Mouse (Mus musculus) C2C12 (cell line): ENCODE results near the gene Lrrc61. TPM values are rescaled to one million over a fixed set of nuclear protein-coding genes. Genes with fewer than 3 reads are reported as not detected.

Experiments used
- H3K27me3 ChIP-seq: one replicate; pipeline ENCODE4 v1.6.1; 2011; ENCODE audit not compliant: control insufficient read depth, insufficient read depth, insufficient read length
- H3K36me3 ChIP-seq: one replicate; pipeline ENCODE4 v1.6.1; 2011; ENCODE audit not compliant: control insufficient read depth, insufficient read depth
- H3K4me3 ChIP-seq: one replicate; pipeline ENCODE4 v1.5.1; 2011; ENCODE audit warnings: mild to moderate bottlenecking, control low read depth; ENCODE audit not compliant: poor library complexity, insufficient read depth, severe bottlenecking
- H3K79me2 ChIP-seq: one replicate; pipeline ENCODE4 v1.6.1; 2011; ENCODE audit not compliant: control insufficient read depth, insufficient read depth
- H3K79me3 ChIP-seq: one replicate; pipeline ENCODE4 v1.6.1; 2011; ENCODE audit warnings: low read depth, control low read depth
- H3ac ChIP-seq: one replicate; pipeline ENCODE3; 2011; ENCODE audit warnings: low read depth; ENCODE audit not compliant: control insufficient read depth, insufficient read length
- CEBPB ChIP-seq: IDR thresholded peaks from one replicate; pipeline ENCODE4 v1.6.1; 2011; ENCODE audit warnings: low read depth, mild to moderate bottlenecking, control low read depth, moderate library complexity
- CTCF ChIP-seq: IDR thresholded peaks from one replicate; pipeline ENCODE4 v1.5.1; 2011; ENCODE audit not compliant: control insufficient read depth, insufficient read depth, insufficient read length
- FOSL1 ChIP-seq: IDR thresholded peaks from one replicate; pipeline ENCODE4 v1.8.0; 2011; ENCODE audit warnings: mild to moderate bottlenecking, low read length; ENCODE audit not compliant: poor library complexity, insufficient read depth, severe bottlenecking
- MAX ChIP-seq: IDR thresholded peaks from one replicate; pipeline ENCODE4 v1.6.1; 2011; ENCODE audit warnings: mild to moderate bottlenecking, control low read depth
- MYOD1 ChIP-seq: IDR thresholded peaks from one replicate; pipeline ENCODE4 v1.6.1; 2011; ENCODE audit warnings: low read depth; ENCODE audit not compliant: control insufficient read depth, insufficient read length
- MYOG ChIP-seq: IDR thresholded peaks from one replicate; pipeline ENCODE4 v1.6.1; 2011; ENCODE audit not compliant: control insufficient read depth, insufficient read length; ENCODE audit errors: extremely low read depth
- USF1 ChIP-seq: IDR thresholded peaks from one replicate; pipeline ENCODE4 v1.6.1; 2011; ENCODE audit warnings: low read depth, mild to moderate bottlenecking, control low read depth, moderate library complexity
- polyA plus RNA-seq: library from polyadenylated mRNA; unstranded; fragments of >200 nt; fragmentation: generic; extraction: Trizol; gene quantifications from one replicate; pipeline ENCODE4 v1.2.1, GENCODE M21; 2012; ENCODE audit warnings: missing spikeins

Gene Lrrc61
- polyA plus RNA-seq, 1 experiment = 6.2 TPM

DNA sequence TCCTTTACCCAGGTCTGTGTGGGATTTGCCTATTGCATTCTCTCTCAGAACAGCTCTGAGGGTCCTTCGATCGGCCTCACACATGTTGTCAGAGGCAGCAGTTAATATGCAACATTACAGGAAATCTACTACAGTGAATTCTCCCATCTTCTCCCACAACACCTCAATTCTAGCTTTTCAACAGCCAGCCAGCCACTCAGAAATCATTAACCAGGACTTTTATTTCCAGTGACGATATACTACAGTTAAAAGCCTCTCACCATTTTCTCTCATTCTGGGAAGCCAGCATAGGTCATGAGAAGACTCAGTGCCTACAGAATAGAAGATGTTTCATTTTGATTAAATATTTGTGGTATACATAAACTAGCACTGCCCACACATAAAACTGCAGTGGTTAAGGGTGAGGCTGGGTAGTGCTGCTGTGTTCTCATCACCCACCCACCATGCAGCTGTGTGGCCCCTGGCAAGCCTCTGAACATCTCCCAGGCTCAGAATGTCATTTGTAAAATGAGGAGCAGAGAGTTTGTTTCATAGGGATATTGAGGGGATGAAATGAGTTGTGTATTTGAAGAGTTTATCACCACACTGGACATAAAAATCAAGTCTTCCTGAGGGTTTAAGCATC lies 36.7 kb downstream of the Lrrc61 start:
- Histone ChIP-seq H3K79me3 (peaks cover 18% of the 10 kb centered on the region), H3K4me3 (no peak overlapping the region), H3K27me3 (no peaks in the 10 kb centered on the region), H3K36me3 (peaks cover 6% of the 10 kb centered on the region), H3ac (no peak overlapping the region), H3K79me2 (peaks cover 25% of the 10 kb centered on the region)
- TF ChIP-seq MYOD1 (no peak), CEBPB (no peak), USF1 (no peak), CTCF (no peak), MAX (no peak), MYOG (no peak), FOSL1 (no peak)

DNA sequence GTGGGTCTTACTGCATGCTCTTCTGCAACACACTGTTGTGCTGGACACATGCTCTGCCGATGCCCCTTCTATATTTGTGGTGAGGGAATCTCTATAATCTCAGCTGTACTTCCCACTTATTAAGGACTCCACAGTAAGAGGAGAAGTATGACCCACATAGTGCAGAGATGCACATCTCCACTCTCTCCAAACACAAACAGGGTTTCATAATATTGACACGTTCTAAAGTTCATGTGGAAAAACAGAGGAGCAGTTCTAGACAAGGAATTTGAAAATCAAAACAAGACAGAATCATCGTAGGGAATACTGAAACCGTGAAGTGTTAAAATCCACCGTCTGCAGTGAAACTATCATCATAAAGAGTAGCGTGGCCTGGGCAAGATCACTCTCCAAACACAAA lies 37.3 kb downstream of the Lrrc61 start:
- TF ChIP-seq CEBPB = no peak
- no peak for TF ChIP-seq USF1
- TF ChIP-seq CTCF = no peak
- no peak for TF ChIP-seq FOSL1

DNA sequence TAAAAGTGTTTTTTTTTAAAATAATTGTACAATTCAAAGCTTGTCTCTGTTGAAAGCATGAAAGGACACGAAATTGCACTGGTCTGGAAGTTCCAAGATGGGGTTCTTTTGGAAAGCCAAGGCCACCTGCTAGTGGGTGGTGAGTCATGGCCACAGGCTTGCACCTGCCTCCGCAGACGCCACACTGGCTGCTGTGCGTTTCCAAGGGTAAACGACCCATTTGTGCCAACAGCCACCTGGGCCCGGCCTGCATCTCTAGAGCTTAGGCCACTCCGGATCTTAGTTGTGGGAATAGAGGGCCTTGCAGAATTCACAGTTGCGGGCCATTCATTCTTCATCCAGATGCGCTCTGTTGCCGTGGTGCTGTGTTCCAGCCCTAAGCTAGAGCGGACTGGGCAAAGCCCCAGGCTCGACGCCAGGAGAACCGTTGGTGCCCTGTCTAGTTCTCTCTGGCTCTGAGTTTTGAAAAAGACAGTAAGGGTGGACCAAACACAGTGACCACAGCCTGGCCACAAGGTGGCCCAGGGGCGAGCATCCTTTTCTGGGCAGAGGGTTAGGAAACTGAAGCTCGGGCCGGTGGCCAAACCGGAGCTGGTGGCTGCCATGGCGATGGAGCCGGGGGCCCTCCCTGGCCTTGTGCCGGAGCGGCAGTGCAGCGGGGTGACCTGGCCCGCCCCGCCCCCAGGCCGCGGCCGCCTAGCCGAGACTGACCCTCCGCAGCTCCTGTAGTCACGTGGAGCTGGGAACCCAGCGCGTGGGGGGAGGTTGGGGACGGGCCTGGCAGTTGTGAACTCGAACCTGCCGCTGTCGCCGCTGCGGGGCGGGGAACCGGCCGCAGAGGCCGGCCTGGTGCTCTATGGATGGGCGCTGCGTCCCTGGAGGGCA lies 38.8 kb downstream of the Lrrc61 start, which contains the start of the genes Repin1 and Gm44965:
Gene Repin1, plus strand, starts transcription at position 726 of the 885 bp plus-strand sequence.
Gene Gm44965, plus strand, starts transcription at position 784 of the 885 bp plus-strand sequence.
- peak within 1 kb of the TSS; percentile 97 for H3ac ChIP-seq
- H3K4me3 ChIP-seq = peak within 1 kb of the TSS; percentile 60
- peaks cover 42% of the 10 kb centered on the region for H3K79me2 ChIP-seq
- peaks cover 22% of the 10 kb centered on the region for H3K79me3 ChIP-seq
- peak; percentile 83 for TF ChIP-seq MYOD1
- TF ChIP-seq USF1 = peak; percentile 73
- TF ChIP-seq FOSL1 = no peak
- peak; percentile 14 for TF ChIP-seq MAX
- H3K27me3 ChIP-seq = no peaks in the 10 kb centered on the region
- peaks cover 26% of the 10 kb centered on the region for H3K36me3 ChIP-seq

More for the DNA sequence above, 37.3 kb downstream of the Lrrc61 start:
- Histone ChIP-seq H3K36me3 (peaks cover 11% of the 10 kb centered on the region), H3K27me3 (no peaks in the 10 kb centered on the region), H3ac (no peak overlapping the region), H3K4me3 (no peak overlapping the region), H3K79me2 (peaks cover 31% of the 10 kb centered on the region), H3K79me3 (peaks cover 19% of the 10 kb centered on the region)

GRCm38 (mm10) chr6:48594043-48594738 lies 39.6 kb downstream of the Lrrc61 start:
- Histone ChIP-seq H3K79me2 (peaks cover 42% of the 10 kb centered on the region), H3K4me3 (peak overlapping the region; percentile 60), H3K79me3 (peaks cover 22% of the 10 kb centered on the region), H3ac (peak overlapping the region; percentile 97), H3K36me3 (peaks cover 31% of the 10 kb centered on the region), H3K27me3 (no peaks in the 10 kb centered on the region)
- TF ChIP-seq MYOD1 (no peak), CTCF (no peak), MYOG (no peak), CEBPB (no peak), FOSL1 (no peak), MAX (no peak), USF1 (no peak)

DNA sequence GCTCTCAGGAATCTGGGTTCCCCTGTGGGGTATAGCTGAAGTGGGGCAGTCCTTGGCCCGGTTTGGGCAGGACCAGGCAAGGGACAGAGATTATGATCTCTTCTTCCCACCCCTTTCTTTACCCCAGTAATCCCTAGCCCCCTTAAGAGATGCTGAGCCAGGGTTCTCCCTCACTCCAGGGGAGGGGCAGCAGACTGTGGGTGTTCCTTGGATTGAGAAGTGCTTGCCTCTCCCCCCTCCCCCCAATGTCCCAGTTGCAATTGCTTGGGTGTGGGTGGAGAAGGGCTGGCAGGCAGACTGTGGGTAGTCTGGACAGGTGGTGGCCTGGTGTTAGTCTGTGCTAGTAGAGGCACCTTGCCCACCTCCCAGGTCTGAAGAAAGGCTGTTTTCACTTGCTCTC lies 40.7 kb downstream of the Lrrc61 start:
- no peak for TF ChIP-seq MAX
- TF ChIP-seq USF1 = no peak
- TF ChIP-seq CEBPB = no peak
- no peak for TF ChIP-seq FOSL1
- TF ChIP-seq MYOD1 = no peak
- TF ChIP-seq MYOG = no peak
- no peak for TF ChIP-seq CTCF
- H3ac ChIP-seq = peak overlapping the region; percentile 12
- H3K4me3 ChIP-seq = no peak overlapping the region
- peaks cover 42% of the 10 kb centered on the region for H3K79me2 ChIP-seq
- no peaks in the 10 kb centered on the region for H3K27me3 ChIP-seq
- H3K79me3 ChIP-seq = peaks cover 22% of the 10 kb centered on the region
- H3K36me3 ChIP-seq = peaks cover 31% of the 10 kb centered on the region
